Mouse (Mus musculus): ENCODE data around the gene Cep112.

DNA sequence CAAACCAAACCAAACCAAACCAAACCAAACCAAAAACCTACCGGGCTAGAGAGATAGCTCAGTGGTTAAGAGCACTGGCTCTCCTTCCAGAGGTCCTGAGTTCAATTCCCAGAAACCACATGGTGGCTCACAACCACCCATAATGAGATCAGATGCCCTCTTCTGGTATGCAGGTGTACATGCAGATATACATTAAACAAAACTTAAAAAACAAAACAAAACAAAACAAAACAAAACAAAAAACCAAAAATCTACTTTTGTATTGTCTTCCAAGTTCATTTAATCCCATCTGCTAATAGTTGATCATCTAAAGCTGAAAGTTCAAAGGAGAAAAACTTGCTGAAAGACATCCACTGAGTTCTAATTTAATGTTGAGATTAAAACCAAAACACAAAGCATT is 8.6 kb upstream of the Cep112 start:
- no peak for TF ChIP-seq CTCF (IDR thresholded peaks at IDR 0.05; ENCODE audit: borderline replicate concordance, insufficient read depth, low read depth, low read length)
- no peak for TF ChIP-seq POLR2A (IDR thresholded peaks at IDR 0.05; ENCODE audit: borderline replicate concordance, insufficient read depth, low read length)

Data from cerebellum, adult 2 months (tissue).